Mouse (Mus musculus) thymus, adult 18-20 months (tissue): ENCODE data around the gene Atrn.
"Not testable (repeated sequence)": the region's sequence is repeated elsewhere in the genome, so short reads cannot be mapped to it uniquely, and the experiment has no call there.

ENCODE experiments used
- DNase-seq, 2 experiments: peaks; one replicate each; pipeline ENCODE4 v3.0.0; 2022; ENCODE audit warnings: mixed read lengths in 2 of 2

Gene Atrn

GRCm38 (mm10) chr2:130965042-130965441 lies 58.7 kb downstream of the Atrn start:
- DNase-seq = no peak

GRCm38 (mm10) chr2:130971030-130971429 lies 64.7 kb downstream of the Atrn start:
- DNase-seq = no peak

- DNase-seq = no peak
Observed at GRCm38 (mm10) chr2:130972386-130972785, 66.1 kb downstream of the Atrn start.

GRCm38 (mm10) chr2:130974928-130975327 lies 68.6 kb downstream of the Atrn start:
- no peak for DNase-seq

- DNase-seq = no peak
Observed at GRCm38 (mm10) chr2:130977589-130977988, 71.3 kb downstream of the Atrn start.

- DNase-seq = no peak
Observed at GRCm38 (mm10) chr2:130978058-130978847, 72.0 kb downstream of the Atrn start.

- DNase-seq = no peak
Observed at GRCm38 (mm10) chr2:130979138-130979537, 72.8 kb downstream of the Atrn start.

GRCm38 (mm10) chr2:130992818-130993217 lies 86.5 kb downstream of the Atrn start:
- DNase-seq = no peak

- no peak for DNase-seq
Observed at GRCm38 (mm10) chr2:131009123-131009522, 102.8 kb downstream of the Atrn start.

GRCm38 (mm10) chr2:131010566-131010965 lies 104.3 kb downstream of the Atrn start:
- DNase-seq = no peak

- DNase-seq = no peak
Observed at GRCm38 (mm10) chr2:131025230-131025629, 118.9 kb downstream of the Atrn start.

- DNase-seq = no peak
Observed at GRCm38 (mm10) chr2:131026941-131027340, 120.6 kb downstream of the Atrn start.

- DNase-seq = no peak
Observed at GRCm38 (mm10) chr2:131029065-131029935, 123.0 kb downstream of the Atrn start.

GRCm38 (mm10) chr2:131030561-131030960 lies 124.3 kb downstream of the Atrn start:
- no peak for DNase-seq

- no peak for DNase-seq
Observed at GRCm38 (mm10) chr2:131030998-131031397, 124.7 kb downstream of the Atrn start.

- DNase-seq = not testable (repeated sequence)
Observed at GRCm38 (mm10) chr2:131031406-131031805, 125.1 kb downstream of the Atrn start.

- DNase-seq = no peak
Observed at GRCm38 (mm10) chr2:131036343-131036742, 130.0 kb downstream of the Atrn start.

- no peak for DNase-seq
Observed at GRCm38 (mm10) chr2:131036757-131037156, 130.5 kb downstream of the Atrn start.

GRCm38 (mm10) chr2:131037226-131037990 lies 131.1 kb downstream of the Atrn start:
- peak in 1 of 2 experiments; percentile 22 for DNase-seq

GRCm38 (mm10) chr2:131038197-131038596 lies 131.9 kb downstream of the Atrn start:
- DNase-seq = no peak

- no peak for DNase-seq
Observed at GRCm38 (mm10) chr2:131038675-131039074, 132.4 kb downstream of the Atrn start.

GRCm38 (mm10) chr2:131040854-131041825 lies 134.8 kb downstream of the Atrn start:
- no peak for DNase-seq
